Mouse (Mus musculus): Measurements from ENCODE around the gene Dennd1a.

Gene Dennd1a

DNA sequence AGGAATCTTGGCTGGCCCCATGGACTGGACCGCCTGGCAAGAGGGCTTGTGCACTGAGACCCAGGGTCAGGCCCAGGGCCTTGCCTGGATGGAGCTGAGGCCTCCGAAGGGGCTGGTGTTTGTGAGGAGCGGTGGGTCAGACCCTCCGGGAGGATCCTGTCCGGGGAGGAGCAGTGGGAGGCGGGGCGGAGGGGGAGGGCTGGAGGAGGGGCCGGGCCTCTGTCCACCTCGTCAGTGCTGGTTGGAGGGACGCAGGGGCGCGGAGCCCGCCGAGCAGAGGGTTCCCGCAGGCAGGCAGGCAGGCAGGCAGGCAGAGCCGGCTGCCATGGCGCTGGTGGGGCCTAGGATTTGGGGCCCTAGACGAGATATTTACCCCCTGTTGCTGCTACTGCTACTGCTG is 511.2 kb downstream of the Dennd1a start, which contains the start of gene Crb2:
Gene Crb2 (plus strand): TSS at position 234 of the 400 bp plus-strand sequence.
- no peak for DNase-seq (ENCODE audit: low read depth, low spot score)

DNA sequence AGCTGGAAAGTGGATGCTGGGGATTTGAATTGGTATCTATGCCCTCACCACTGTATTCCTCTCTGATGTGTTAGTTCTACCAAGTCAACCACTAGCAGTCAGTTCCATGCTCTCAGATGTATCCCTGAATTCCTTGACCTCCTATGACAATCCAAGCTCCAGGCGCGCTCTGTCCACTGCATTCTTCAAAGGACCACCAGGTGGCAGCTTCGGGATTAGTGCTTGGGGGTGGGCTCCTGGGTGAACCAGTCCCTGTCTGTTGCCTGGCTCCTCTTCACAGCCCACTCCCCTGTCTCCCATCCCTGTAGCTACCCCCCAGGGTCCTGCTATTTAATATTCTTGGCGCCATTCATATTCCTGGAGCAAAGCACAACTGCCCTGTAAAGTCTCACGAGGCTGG is 512.6 kb downstream of the Dennd1a start:
- no peak for DNase-seq (ENCODE audit: low read depth, low spot score)

DNA sequence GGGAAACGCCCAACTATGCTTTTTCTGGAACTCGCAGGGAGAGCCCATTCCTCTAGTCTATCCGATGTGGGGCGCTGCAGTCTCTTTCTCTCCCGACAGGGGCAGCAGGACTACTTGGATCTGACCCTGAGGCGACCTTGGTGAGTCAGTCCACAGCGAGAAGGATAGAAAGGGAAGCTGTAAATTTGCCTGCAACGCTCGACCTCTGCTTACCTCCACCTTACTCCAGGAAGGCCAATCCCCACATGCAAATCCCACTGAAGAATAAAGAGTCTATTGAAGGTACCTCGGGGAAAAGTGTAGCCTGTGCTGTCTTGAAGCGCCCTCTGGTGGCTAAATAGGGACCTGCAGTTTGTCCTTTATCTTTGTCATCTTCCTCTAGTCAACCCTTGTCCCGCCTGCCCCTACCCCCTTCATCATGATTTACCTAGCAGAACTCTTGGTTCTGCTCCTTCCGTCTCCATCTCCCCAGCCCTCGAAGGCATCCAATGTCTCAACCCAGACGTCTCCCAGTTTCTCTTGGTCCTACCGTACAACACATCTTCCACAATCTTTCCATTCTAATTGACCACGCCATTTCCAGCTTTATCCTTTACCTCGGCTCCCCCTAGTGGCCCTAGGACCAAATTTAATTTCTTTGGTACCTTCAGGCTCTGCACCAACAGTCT is 515.4 kb downstream of the Dennd1a start:
- peak; percentile 74 for DNase-seq (ENCODE audit: low read depth, low spot score)

DNA sequence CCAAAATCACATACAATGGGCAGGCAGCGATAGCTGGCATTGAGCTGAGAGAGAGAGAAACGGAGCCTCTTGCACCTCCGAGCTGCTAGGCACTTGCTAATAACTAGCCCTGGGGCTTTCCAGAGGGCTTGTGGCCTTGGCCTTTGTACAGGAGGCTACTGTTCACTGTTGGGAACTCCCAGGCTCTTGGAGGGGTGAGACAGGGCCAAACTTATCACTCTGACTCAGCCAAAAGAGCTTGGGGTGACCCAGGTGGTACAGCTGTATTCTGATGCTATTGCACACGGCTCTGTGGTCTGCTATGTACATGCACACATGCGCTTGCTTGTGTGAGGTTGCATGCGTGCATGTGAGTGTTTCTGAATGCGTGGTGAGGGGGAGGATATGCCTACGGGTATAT is 517.4 kb downstream of the Dennd1a start:
- DNase-seq (ENCODE audit: low read depth, low spot score) = no peak

DNA sequence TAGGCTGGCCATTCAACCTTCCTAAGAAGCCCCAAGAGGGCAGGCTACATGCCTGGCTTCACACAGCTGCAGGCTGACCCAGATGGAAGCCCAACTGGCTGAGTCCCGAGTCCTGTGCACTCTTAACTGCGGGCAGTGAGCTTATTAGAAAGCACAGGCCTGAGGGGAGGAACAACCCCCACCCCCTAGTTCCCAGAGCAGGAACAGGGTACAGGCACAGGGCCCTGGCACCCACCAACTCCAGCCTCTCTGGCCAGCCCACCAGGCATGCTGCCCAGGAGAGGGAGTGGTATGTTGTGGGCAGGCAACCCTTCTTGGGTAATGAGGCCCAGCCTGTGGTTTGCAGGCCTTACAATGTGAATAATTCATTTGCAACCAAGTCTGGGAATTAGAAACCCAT is 518.3 kb downstream of the Dennd1a start:
- peak; percentile 71 for DNase-seq (ENCODE audit: low read depth, low spot score)

DNA sequence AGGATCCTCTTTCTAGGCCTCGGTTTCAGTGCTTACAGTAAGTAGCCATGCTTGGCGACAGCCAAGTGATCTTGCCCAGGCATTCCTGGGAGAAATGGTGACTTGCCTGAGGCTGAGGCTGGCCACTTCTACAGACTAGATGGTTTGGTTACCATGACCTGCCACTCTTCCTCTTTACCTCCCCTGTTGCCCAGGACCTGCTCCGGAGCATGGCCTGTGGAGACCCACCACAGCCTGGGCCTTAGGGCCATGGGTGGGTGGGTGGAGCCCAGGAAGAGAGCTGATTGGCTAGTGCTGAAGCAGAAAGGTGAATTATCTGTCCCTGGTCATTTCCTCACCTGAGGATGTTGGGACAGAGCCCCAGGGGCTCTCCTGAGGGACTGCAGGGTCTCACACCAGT is 519.5 kb downstream of the Dennd1a start:
- DNase-seq (ENCODE audit: low read depth, low spot score) = no peak

DNA sequence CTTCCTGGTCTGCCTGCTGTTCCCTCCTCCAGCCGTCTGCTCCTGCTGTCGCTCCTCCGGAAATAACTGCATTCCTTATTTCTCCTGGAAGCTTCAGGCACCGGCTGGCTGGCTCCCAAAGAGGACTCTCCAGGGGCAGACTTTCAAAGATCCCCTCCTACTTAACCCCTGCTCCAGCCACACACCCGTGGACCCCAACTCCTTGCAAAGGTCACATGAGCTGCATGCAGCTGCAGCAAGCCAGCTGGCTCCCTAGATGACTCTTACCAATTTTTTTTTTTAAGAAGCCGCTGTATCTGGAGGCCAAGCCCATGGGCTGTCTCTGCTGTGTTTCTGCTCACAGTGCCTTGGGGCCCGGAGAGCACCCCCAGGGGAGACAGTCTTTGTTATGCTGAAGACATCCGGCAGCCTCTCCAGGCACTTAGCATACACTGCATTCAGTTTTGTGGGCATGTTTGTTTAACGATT is 520.1 kb downstream of the Dennd1a start:
- peak; percentile 40 for DNase-seq (ENCODE audit: low read depth, low spot score)

DNA sequence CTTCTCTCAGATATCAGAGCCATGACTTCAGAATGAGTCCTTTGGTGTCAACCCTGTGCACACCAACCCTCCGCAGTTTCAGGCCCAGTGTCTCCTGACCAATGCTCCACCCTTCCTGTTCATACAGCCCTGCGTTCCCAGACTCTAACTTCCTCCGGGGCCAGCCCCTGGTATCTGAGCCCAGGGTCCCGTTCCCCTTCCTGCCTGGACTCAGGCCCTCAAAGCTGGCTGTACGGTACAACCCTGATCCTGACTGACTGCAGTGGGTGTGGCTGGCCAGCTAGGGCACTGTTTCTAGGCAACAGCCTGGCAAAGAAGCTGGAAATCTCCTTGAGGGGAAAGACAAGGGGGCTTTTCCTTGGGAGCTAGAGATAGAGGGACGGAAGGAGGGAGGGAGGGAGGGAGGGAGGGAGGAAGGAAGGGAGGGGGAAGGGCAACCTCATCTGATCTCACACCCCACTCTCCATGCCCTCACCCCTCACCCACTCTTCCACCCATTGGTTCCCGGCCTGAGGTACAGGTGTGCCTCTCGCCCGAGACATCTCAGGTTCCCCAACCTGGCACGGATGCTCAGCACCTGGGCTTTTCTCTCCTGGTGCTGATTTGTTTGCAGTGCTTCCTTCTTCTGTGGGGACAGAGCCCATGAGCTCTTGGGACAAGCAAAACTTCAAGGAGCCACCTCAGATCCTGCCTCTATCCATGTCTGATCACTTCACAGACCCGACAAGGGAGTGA is 521.0 kb downstream of the Dennd1a start:
- DNase-seq (ENCODE audit: low read depth, low spot score) = no peak

DNA sequence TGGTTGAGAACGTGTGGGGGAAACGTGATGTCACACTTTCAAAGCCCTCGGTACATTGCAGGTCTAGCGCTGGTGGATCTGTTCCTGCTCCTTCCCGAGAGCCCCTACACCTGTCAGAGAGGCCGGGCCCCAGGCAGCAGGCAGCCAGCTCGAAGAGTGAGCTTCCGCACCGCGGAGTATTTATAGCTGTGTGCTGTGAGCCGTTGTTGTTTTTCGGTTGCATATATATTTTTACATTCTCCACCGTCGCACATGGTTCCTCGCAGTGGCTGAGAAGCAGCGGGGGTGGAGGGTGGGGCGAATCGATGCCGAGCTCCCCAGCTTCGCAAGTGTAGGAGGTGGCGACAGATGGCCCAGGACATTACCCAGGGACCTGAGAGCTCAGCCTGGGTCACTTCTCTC is 522.1 kb downstream of the Dennd1a start:
- DNase-seq (ENCODE audit: low read depth, low spot score) = no peak

DNA sequence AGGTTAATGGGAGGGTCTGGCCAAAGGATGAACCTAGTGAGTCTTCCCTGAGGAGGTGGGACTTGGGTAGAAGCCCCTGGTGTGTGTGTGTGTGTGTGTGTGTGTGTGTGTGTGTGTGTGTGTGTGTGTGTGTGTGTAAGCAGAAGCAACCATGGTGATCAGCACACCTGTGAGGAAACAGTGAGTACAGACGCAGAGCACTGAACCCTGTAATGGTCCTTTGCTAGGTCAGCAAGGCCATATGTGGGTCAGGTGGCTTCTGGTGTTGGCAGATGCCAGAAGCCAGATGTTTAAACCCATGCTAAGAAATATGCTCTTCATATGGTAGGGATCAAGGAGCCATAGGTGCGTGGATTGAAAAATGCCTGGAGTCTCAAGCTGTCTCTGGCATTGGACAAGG is 522.7 kb downstream of the Dennd1a start:
- DNase-seq (ENCODE audit: low read depth, low spot score) = no peak

DNA sequence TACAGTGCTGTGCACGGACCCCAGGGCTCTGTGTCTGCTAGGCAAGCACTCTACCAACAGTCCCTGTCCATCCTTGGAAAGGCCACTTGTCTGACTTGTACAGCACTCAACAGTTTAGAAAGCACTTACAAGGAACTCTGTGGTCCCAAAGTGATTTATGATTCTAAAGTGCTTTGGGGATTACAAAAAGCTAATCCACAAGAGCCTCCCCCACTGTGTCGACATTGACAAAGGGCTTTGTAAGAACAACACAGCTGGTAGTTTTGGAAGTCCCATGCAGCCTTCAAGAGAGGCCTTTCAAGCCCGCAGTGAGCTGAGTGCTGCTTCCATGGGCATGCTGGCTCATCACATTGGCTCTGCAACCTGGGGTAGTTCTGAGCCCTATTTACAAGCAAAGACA is 523.6 kb downstream of the Dennd1a start:
- DNase-seq (ENCODE audit: low read depth, low spot score) = no peak

DNA sequence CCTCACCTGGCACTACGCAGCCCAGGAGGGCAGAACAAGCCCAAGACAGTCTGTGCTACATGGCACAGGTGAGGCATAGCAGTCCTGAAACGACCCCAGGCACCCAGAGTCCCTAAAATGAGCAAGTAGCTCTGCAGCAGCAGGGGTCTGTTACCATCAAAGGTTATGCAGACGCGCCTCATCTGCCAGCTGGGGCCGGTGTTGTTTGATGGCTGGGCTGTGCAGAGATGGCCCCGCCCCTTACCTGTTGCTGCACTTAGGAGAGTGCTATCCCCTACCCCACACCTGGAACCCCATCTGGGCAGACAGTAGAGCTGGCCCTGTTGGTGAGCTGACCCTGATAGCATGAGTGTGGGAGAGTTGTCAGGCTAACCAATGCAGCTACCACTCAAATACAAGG is 526.6 kb downstream of the Dennd1a start:
- no peak for DNase-seq (ENCODE audit: low read depth, low spot score)

DNA sequence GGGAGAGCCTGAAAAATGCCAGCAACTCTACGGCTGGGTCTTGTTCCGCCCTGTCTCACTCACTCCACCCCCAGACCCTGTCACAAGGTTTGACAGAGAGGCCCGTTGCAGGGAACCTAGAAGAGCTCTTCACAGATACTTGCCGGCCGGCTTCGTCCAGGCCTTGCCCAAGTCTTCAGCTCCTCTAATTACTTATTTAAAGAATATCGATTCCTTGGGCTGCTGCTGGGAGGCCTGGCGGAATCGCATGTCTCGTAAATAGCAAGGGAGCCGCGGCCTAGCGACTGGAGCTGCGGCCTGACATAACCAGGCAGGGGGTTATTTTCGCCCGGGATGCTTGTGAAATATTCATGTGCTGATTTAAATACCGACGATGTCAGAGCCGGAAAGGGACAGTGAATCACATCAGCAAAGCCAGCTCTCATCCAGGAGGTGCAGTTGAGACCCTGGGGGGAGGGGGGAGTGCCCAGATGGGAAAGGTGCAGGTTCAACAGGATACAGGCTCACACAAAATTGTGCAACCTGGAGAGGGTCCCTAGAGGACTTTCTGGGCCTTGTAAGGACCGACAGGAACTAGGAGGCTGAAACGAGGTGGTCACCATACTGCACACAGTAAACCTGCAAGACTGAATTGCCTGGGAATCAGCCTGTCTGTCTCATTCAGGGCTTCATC is 528.7 kb downstream of the Dennd1a start:
- DNase-seq (ENCODE audit: low read depth, low spot score) = no peak

DNA sequence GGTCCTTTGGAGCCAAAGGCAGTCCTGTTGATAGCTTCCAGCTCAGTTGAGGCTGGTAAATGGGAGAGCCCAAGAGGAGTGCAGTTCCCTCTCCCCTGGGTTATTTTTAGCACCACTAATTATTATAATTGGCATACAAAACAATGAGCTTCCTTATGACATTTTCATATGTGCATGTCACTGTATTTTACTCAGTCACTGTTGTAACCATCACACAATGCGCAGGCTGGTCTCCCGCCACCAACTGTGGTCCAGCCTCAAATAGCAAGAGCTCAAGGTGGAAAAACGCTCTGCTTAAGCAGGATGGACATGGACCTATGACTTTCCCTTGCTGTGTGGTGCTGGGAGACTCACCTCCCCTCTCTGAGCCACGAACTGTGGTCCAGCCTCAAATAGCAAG is 529.4 kb downstream of the Dennd1a start:
- no peak for DNase-seq (ENCODE audit: low read depth, low spot score)

DNA sequence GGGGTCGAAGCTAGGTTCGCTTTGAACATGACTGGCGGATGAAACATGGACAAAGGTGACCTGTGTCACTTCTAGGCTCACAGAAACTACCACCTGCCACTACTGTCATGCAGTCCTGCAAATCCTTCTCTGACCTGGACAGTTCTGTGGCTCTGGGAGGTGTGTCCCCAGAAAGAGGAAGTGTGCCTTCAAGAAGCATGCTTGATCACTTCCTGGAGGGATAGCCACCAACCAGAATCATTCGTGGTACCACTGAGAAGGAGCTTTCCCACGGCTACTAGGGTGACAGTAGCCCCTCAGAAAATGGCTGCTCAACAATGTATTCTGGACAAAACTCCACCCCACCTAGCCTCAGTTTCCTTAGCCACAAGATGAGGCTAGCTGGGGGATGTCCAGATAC is 530.2 kb downstream of the Dennd1a start:
- no peak for DNase-seq (ENCODE audit: low read depth, low spot score)

DNA sequence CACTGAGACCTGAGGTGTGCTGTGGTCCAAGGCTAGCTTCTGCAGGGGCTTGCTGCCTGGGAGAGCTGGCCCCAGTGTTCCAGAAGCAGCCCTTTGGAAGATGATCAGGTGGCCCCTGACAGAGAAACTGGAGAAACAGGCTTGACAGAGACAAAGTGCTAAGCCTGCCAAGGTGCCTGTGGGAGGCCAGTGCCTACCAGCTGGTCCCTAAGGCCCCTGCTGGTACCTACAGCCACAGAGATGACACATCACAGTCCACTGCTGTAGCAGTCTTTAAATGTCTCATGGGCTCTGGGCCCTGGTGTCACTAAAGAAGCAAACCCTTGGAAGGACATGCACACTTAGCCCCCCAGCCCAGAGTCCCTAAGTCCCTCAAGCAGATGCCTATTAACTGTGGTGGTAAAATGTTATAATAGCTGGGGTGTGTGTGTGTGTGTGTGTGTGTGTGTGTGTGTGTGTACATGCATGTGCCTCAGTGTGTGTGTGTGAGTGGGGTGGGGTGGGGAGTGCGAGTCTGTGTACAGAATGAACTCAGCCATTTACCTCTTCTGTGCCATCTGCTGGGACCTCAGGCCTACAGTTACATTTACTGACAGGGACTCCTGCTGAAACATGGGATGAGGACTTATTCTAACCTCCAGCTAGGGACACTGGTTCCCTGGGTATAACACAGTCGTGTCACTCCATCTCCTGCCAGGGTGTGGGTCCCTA is 530.8 kb downstream of the Dennd1a start:
- no peak for DNase-seq (ENCODE audit: low read depth, low spot score)

DNA sequence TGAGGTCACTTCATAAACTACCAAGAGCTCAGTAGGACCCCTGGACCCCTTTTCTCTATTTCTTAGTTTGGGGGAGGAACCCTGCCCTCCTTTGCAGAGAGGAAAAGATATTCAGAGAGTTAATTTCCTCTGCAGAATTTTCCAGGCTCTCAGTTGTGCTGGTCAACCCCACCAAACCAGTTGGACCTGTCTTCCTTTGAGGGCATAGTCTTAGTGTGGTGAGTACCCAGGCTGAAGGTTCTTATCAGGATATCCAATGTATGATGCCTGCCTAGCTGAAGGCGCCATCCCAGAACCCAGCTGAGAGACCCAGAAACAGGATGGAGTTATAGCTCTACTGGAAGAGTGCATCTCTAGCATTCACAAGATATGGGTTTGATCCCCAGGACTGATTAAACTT is 536.1 kb downstream of the Dennd1a start:
- DNase-seq (ENCODE audit: low read depth, low spot score) = no peak

DNA sequence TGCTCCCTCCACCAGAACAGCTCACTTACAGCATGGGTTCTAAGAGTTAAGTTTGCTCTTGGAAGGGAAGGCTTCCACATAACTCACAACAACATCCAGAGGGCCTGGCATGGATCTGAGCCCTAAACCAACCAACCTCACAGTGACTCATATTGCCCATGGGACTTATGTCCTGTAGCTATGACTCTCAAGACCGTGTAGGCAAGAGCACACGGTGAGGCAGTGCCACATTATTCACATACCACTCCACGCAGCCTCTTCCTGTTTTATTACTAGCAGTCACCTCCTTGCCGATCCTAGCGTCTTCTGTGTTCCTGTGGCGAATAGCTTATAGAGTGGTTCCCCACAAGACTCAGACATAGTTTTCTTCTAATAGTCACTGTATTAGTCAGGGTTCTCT is 537.9 kb downstream of the Dennd1a start:
- no peak for DNase-seq (ENCODE audit: low read depth, low spot score)
